Mouse (Mus musculus) cerebellum, postnatal 25 days (tissue): ENCODE results near the gene Rad51b.
A peak's percentile ranks its signal among the peaks of the same experiment; 100 is the strongest.

Experiments used
- DNase-seq, 2 experiments: peaks; one replicate each; pipeline ENCODE4 v3.0.0; 2021; ENCODE audit warnings: mixed read lengths in 2 of 2

Gene Rad51b

DNA sequence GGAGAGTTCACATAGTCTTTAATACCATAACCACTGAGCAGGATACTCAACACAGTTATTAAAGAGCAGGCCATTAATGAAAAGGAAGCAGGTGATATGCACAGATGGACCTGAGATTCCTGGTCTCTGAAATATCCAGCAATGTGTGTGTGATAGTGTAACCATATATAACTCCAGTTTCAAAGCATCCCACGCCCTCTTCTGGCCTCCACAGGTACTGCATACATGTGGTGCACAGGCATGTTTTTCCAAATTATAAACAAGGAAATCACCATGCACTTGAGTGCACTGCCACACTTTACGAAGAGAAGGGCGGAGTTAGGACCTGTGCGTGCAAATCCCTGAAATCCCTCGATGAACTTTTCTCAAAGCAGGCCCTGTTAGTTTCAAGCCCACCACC, 484.7 kb downstream of the Rad51b start:
- no peak for DNase-seq

DNA sequence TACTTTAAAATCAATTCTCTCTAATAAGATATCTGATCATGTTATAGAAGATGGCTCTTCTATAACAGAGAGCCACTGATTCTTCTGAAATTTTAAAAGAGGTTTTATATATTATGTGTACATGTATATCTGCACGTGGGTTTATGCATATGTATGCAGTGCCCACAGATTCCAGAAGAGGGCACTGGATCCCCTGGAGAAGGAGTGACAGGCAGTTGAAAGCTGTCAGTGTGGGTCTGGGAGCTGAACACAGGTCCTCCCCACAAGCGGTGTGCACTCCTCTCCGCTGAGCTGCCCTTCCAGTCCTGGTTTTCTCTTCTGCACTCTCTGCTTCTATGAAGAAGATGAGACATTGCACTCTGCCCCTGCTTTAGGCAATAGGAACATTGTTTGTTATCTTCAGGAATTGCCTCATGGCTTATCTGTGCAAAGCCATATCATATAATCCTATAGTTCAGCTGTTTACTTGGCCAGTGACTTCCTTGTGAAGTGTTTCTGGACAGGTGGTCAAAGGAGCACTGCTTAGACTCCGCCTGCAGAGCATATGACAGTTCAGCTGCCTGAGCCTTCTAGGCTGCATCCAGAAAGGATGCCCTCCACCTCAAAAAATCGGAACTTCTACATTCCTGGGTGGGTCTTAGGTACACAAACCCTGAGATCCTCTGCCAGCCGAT, 485.5 kb downstream of the Rad51b start:
- DNase-seq: no peak

DNA sequence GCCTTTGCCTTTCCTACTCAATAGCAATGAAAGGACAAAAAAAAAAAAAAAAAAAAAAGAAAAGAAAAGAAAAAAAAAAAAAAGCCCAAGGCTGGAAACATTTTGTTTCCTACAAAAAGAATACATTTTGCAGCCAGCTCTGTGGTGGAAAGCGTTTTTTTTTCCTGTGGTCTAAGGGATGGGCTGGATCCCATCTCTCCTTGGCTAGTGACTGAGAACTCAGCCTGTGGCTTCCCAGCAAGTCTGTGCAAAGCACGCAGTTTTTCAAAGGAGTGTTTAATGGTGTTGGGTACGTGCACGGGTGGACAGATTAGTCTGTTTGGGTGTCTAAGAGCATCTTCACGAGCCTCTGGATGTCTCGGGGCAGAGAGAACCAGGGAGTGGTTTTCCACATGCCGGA, 487.1 kb downstream of the Rad51b start:
- DNase-seq: no peak

DNA sequence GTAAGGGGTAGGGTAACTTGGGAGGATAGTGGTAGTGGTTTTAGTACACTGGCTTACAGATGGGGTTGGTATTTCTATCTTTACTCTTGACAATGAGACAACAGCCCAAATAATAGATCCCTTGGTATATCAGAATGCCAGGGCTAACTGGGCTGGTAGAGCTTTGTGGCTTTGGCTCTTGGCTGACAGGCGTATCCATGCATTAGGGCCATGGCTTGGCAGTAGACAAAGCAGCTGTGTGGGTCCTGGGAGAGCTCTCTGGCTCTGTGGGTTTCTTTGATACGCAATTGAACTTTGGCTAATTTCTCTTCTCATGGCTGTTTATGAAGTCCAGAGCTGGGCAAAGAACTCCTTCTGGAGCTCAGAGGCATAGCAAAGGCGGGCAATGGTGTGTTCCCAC, 488.6 kb downstream of the Rad51b start:
- no peak for DNase-seq

DNA sequence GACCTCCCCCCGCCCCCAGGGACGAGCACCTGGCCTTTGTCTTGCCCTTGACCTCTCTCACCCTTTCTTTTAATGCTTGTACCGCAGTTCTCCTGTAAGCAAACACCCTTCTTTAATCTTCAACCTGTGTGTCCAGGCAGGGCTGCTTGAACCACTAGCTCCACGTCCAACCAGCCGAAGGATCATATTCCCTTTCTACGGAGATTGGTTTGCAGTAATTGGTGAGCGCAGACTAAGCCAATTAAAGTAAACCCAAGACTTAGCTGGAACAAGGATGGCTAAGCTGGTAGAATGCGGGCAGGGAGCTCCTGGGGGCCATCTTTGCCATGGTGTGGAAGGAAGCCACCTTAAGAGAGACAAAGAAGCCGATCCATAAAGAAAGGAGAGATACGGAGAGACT, 490.5 kb downstream of the Rad51b start:
- no peak for DNase-seq

DNA sequence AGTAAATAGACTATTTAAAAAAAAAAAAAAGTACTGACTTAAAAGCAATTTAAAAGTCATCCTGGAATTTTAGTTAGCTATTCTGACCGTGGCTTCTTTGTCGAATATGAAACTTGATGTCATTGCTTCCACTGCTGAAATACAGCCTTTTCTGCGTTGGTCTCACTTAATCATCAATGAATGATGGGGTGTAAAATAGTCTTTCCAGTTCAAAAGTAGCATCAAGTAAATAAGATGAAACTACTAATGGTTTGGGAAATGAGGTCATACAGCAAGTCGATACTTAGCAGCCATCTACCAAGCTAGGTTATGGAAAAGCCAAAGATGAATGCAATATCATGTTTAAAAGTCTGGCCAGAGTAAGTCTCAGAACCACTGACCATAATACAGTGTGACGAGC, 491.3 kb downstream of the Rad51b start:
- no peak for DNase-seq

DNA sequence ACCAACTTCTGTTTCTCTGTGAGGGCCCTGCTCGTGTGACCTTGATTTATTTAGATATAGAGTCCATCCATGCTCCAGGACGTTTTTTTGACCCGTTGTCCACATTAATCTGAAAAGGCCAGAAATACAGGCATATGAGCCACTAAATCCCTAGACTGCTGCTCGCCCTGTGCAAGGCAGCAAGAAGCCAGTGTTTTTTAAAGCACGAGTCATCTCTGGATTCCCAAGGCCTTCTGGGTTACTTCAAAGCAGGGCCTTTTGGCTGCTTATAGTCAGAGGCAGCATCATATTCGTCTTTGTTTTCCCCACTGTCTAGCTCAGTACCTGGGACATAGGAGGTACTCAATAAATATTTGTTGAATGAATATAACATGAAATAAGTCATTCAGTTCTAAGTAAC, 492.4 kb downstream of the Rad51b start:
- no peak for DNase-seq

DNA sequence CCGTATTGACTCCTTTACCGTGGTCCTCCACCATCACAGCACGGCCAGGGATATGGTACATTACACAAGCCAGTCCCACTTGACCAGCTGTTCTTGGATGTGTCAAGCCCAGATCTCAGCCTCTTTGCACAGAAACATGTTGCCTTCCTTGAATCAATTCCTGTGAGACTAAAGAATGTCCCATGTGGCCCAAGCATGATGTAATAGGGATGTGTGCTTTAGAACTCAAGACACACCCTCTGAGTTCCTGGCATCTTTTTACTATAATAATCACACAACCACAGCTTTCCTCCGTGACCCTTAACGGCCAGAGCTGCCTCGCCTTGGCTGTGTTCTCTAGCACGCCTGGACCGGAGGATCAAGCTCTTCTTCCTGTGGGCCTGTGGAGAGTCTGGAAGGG, 496.3 kb downstream of the Rad51b start:
- DNase-seq: no peak

DNA sequence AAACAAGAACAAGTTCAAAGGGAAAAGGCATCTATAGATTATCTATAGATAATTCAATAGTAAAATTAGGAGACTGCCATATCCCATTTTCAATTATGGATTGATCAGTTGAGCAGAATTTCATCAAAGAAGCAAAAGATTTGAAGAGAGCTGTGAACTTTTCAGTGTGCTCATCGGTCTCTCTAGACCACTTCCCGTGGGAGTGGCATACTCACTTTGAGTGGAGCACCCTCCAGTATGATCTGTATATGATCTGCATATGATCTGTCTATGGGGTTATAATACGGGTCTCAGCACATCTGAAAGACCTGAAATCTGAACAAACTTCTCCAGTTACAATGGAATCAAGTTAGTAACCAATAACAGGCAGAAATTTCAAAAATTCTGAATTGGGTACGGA, 497.7 kb downstream of the Rad51b start:
- no peak for DNase-seq

DNA sequence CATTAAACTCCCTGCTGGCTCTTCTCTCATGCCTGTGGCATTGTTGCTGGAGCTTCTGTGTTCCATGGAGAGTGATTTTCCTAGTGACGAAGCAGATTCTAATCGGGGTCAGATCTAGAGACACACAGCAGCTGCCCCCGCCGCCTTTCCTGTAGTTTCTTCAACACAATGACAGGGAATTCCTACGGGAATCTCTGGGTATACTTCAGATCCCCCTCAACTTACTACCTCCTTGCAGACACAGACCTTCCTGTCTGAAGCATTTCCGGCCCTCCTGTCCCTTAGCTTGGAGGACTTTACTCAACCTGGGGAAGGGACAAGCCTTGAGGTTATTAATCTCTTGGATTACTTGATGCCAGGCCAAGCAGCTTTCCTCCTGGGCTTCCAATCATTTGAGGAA, 499.2 kb downstream of the Rad51b start:
- no peak for DNase-seq

DNA sequence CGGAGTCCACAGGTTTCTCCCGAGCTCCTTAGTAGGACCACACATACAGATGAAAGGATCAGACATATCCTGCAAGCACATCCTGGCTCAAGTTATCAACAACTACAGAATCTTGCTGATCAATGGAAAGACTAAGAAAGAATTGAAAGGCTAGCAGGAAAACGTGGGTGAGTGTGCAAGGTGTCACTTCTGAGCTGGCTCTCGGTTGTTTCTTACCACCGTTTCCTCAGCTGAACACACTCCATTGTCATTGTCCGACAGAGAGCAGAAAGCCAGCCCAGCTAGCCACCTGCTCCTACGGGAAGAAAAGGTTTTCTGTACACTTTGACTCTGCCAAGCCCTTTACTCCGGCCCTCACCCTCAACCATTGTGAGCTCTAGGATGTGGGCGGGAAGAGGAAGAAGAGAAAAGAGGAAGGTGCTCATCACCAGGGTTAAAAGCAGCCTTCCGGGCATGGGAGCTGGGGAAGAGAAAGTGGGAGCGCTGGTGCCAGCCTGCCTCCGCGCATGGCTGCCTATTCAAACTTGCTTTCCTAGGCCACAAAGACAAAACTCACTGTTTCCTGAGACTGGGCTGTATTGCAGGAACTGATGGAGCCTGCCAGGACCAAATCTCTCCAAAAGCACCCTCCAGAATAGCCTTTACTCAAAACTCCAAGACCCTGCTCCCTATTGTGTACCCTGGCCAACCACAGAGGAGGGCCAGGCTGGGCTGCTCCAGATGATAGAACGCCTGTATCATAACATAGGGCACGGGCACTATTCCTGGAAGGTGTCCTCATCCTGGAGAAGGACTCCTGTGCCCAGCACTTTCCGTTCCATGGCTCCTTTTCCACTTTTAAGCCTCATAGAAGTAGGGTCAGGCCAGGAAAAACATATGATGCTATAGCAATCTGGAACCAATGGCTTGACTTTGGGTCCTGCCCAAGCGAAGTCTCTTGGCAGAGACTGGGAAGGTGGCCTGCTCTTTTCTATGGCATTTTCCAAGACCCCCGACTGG, 500.0 kb downstream of the Rad51b start:
- DNase-seq: no peak

DNA sequence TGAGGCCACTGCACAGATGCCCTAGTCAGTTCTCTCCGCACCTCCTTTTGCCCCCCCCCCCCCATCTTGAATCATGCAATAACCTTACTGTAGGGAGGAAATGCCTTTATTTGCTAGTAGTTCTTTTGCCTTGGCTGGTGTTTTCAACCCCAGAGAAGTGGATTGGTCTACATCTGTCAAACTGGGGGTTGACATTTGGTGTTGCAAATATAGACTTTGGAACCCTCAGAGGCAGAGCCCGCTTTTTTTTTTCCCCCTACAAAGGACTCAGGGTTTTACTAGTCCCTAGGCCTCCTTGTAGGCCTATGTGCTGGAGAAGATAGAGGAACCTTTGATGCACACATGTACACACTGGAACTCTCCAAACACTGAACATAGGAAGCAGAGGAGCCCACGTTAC, 501.4 kb downstream of the Rad51b start:
- DNase-seq: no peak

DNA sequence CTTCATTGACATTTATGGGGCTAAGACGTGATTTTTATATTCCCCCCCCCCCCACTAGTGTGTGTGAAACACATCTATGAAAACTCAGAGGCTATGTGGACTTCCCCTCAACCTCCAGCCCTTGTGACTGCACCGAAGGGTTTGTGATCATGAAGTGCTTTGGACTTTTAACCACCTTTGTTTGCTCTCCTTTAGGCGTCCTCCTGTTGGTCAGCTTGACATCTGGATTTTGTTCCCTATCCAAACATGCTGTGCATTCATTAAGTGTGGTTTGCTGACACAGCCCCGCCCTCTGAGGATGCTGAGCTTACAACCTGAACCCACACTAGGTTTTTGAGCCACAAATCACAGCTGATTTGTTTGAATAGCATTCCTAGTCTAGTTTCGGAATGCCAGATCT, 502.3 kb downstream of the Rad51b start:
- no peak for DNase-seq

DNA sequence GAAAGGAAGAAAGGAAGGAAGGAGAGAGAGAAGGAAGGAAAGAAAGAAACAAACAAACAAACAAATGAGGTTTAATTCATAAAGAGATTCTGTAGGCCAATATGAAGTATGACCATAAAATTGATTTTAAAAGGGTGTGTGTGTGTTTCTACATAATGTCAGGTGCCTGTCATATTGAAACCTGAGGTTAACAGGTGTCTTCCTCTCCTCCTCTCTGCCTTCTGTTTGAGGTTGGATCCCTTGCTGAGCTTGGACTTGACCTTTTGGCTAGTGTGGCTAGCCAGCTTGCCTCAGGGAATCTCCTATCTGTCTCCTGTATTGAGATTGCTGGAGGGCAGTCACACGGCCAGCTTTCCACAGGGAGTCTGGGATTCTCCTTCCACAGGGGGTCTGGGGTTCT, 506.6 kb downstream of the Rad51b start:
- no peak for DNase-seq

DNA sequence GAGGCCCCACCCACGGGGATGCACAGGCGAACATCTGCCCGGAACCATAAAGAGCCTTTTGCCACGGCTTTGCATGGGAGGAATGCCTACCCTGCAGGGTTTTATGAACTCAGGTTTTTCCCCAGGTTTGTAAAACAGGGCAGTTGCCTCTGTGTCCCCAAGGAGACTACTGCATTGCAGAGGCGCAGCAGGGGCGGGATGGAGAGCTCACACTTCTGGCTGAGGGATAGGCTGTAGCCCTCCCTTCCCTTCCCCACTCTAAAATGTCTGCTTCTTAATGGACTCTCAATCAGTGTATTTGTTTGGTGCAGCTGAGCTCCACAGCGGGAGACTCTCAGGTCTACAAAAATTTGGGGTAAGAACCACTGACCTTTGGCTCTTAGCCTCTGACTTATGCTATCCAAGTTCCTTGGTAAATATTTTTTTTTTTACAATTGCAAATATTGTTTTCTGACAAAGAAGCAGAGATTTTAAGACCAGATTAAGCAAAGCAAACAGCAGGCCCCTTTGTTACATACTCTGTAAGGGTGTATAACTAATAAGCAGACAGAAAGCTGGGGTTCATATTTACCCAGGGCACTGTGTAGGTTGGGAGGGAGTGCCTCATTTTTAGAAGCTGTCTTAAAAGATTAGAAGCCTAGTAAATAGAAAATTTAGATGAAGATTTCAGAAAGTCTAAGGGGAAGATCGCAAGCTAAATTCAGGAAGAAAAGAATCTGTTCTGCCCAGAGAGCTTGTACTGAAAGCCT, 507.9 kb downstream of the Rad51b start:
- no peak for DNase-seq

DNA sequence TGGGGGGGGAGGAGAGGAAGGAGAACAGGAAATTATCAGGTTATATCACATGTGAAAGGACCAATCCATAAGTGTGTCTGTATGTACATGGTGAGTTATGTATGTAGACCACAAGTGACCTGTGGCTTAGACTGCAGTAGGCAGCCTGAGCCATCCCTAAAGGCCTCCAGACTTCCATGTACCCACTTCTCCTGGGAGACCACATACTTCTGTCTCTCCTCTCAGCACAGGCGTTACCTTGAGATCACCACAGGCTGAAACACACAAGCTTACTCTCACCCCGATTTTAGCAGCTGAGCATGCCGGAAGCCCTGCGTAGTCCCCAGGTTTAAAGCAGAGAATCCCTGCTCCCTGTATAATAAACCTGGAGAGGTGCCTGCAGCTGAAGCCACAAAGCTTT, 509.9 kb downstream of the Rad51b start:
- DNase-seq: no peak

DNA sequence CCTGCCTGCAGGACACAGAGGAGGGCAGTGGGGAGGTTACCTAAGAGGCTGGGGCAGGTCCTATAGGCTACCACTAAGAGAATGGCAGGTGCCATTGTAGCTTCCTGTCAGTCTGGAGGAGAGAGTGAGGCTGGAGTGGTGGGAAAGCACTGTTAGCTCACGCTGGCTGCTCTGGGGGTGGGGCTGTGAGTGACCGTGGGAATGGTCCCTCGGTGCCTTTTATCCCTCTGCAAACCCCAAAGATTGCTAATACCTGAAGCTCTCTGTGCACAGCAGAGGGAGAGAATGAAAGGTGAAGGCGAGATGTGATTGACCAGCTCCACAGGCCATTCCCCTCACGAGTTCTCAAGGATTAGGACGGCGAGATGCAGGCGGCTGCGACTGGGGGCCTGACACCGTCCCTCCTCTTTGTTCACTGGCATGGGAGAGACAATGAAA, 510.3 kb downstream of the Rad51b start:
- no peak for DNase-seq

DNA sequence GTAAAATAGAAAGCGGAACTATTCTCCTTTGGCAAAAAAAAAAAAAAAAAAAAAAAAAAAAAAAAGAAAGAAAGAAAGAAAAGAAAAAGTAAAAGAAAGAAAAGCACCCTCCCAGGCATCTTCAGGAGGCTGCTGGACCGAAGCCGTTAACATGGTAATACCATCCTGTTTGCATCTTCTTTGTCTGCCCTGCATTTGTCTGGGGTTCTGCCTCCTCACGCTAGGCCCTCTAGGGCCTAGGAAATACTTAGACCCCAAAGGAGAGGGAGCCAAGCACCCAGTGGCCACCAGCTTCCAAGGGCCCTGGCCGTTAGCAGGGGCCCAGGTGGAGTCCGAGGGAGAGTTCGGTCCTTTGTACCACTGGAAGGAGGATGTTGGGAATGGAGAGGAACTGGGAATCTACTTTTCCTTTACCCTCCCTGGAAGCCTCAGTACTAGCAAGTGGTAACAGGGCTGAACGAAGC, 510.9 kb downstream of the Rad51b start:
- no peak for DNase-seq

DNA sequence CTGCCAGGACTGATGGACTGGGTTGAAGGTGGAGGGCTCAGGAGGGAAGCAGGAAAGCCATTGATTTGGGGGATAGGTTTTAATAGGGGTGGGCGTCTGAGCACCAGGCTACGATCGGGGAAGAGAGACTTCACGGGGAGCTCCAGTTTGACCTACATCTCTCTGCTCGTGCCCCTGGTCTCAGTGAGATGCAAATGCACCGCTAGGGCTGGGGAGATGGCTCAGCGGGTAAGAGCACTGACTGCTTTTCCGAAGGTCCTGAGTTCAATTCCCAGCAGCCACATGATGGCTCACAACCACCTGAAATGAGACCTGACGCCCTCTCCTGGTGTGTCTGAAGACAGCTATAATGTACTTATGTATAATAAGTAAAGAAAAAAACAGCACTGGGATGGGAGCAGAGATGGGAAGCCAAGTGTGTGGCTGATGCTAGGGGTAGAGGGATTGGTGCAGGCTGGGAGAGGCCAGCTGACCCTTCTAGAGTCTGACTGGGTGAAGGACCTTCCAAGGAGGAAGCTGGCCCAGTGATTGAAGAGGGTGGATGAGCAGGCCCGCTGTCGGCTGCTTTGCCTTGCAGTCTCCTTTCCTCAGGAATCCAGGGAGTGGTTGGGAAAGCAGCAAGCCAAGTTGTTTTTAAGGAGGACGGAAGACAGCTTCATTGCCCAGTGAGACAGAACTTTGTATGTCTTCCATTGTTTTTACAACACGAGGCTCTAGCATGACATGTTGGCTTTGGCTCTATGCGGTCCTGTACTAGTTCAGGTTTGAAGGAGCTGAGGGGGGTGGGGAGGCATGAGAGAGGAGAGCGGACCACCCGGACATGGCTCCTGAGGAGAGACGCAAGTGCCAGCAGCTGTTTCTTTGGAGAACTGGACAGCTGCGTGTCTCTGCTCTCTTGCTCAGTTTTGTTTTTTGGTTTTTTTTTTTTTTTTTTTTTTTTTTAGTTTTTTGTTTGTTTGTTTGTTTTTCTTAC, 511.6 kb downstream of the Rad51b start:
- no peak for DNase-seq

DNA sequence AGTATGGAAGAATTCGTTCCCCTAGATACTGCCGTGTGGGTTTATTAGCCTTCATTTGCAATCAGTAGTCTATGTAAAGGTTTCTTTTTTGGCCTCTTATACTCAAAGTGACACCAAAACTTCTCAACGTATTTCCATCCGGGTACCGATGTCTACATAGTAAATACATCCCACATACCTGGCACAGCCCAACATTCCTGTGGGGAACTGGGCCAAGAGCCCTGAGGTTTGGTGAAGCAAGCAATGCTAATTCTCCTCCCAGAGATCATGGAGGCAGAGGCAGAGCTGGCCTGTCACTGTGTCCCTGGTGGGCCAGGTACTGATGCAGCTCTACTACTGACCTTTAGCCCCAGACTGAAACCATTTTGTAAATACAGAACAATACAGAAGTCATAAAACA, 512.4 kb downstream of the Rad51b start:
- DNase-seq: peak in 1 of 2 experiments; percentile 13

DNA sequence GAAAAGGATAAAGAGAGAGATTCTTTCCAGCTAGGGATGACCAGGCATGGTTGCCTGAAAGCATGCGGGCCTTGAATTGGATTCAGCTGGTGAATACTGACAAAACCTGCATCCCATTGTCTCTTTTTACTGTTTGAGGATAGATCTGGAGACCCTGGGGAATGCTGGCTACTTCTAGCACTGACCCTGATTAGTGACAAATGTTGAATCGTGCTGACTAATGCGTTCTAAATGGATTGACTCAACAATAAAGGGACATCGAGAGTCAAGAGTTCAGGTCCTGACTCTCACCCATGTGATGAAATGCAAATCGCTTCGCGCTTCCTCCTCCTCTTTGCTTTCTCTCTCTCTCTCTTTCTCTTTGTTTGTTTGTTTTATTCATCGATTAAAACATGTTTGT, 515.3 kb downstream of the Rad51b start:
- DNase-seq: no peak
